Mouse (Mus musculus) hindbrain, embryonic 10.5 days (tissue): ENCODE results near the gene Pnkd. TPM values are rescaled to one million over a fixed set of nuclear protein-coding genes. Genes with fewer than 3 reads are reported as not detected.
A peak's percentile ranks its signal among the peaks of the same experiment; 100 is the strongest.

Source experiments
- DNase-seq: peaks from one replicate; pipeline ENCODE4 v3.0.0-alpha.2; 2017; ENCODE audit warnings: low spot score
- H3K27ac ChIP-seq: fragments of 300-500 bp; sonication (generic); 2 replicates; pipeline ENCODE4 v1.5.1; 2016; ENCODE audit warnings: mild to moderate bottlenecking, moderate library complexity
- H3K27me3 ChIP-seq: fragments of 300-500 bp; sonication (generic); 2 replicates; pipeline ENCODE4 v1.6.1; 2016; ENCODE audit warnings: mild to moderate bottlenecking; ENCODE audit not compliant: poor library complexity, insufficient read depth, severe bottlenecking
- H3K36me3 ChIP-seq: fragments of 300-500 bp; sonication (generic); 2 replicates; pipeline ENCODE4 v1.6.1; 2016; ENCODE audit warnings: mild to moderate bottlenecking, moderate library complexity
- H3K4me1 ChIP-seq: fragments of 300-500 bp; sonication (generic); replicated peaks from 2 replicates; pipeline ENCODE4 v1.6.1; 2016; ENCODE audit warnings: mild to moderate bottlenecking
- H3K4me3 ChIP-seq: fragments of 300-500 bp; sonication (generic); 2 replicates; pipeline ENCODE4 v1.5.1; 2016; ENCODE audit warnings: mild to moderate bottlenecking, moderate library complexity
- H3K9me3 ChIP-seq: fragments of 300-500 bp; sonication (generic); 2 replicates; pipeline ENCODE4 v1.6.1; 2016; ENCODE audit warnings: mild to moderate bottlenecking, moderate library complexity
- WGBS: fragments of 180-500 bp; shearing (Covaris S2); methylation state at CpG from one replicate; pipeline ENCODE4 v1.1.7; 2016; 5-methylcytosine and 5-hydroxymethylcytosine counted together
- polyA plus RNA-seq: library from polyadenylated mRNA; unstranded; fragments of >200 nt; fragmentation: Nextera tagmentation; extraction: Ambion mirVana; gene quantifications from 2 replicates; pipeline ENCODE4 v1.2.1, GENCODE M21; 2016

Gene Pnkd
- polyA plus RNA-seq, 1 experiment from 2014 or later = 120 TPM

GRCm38 (mm10) chr1:74294090-74294643, 9.4 kb downstream of the Pnkd start:
- Histone ChIP-seq H3K4me1 (peaks cover 29% of the 10 kb centered on the region), H3K4me3 (no peak overlapping the region), H3K9me3 (no peaks in the 10 kb centered on the region), H3K27ac (0 out of 2 replicates have a peak overlapping the region, but pooled peaks have one; percentile 16), H3K27me3 (no peaks in the 10 kb centered on the region), H3K36me3 (peaks cover 49% of the 10 kb centered on the region)
- no peak for DNase-seq
- WGBS = 95% methylated on average over 3 of the region's 3 CpGs

- Histone ChIP-seq H3K4me3 (peak overlapping the region; percentile 23; the same call in 1 of the 2 replicates), H3K36me3 (peaks cover 42% of the 10 kb centered on the region)
- WGBS = 89% methylated on average over 6 of the region's 6 CpGs
Measured at GRCm38 (mm10) chr1:74294733-74295455, 10.2 kb downstream of the Pnkd start.

GRCm38 (mm10) chr1:74295456-74296171, 10.9 kb downstream of the Pnkd start:
- WGBS = 26% methylated on average over 9 of the region's 9 CpGs
- peak; percentile 62 for DNase-seq
- no peaks in the 10 kb centered on the region for H3K27me3 ChIP-seq
- H3K36me3 ChIP-seq = peaks cover 35% of the 10 kb centered on the region
- H3K4me1 ChIP-seq = peaks cover 29% of the 10 kb centered on the region
- peak overlapping the region; percentile 23 for H3K4me3 ChIP-seq
- H3K27ac ChIP-seq = peak overlapping the region; percentile 80
- H3K9me3 ChIP-seq = no peaks in the 10 kb centered on the region

More at GRCm38 (mm10) chr1:74294733-74295455, 10.2 kb downstream of the Pnkd start:
- no peaks in the 10 kb centered on the region for H3K27me3 ChIP-seq
- H3K4me1 ChIP-seq = peaks cover 29% of the 10 kb centered on the region
- peak overlapping the region; percentile 80 for H3K27ac ChIP-seq
- no peaks in the 10 kb centered on the region for H3K9me3 ChIP-seq
- DNase-seq = no peak

- 60% methylated on average over 6 of the region's 6 CpGs for WGBS
- Histone ChIP-seq H3K27ac (peak overlapping the region; percentile 80), H3K36me3 (peaks cover 26% of the 10 kb centered on the region), H3K4me1 (peaks cover 29% of the 10 kb centered on the region), H3K9me3 (no peaks in the 10 kb centered on the region), H3K4me3 (no peak overlapping the region), H3K27me3 (no peaks in the 10 kb centered on the region)
- DNase-seq = no peak
Measured at GRCm38 (mm10) chr1:74296477-74296876, 11.7 kb downstream of the Pnkd start.

- Histone ChIP-seq H3K9me3 (no peaks in the 10 kb centered on the region), H3K27ac (peak overlapping the region; percentile 80), H3K4me1 (peaks cover 29% of the 10 kb centered on the region), H3K36me3 (peaks cover 20% of the 10 kb centered on the region), H3K27me3 (no peaks in the 10 kb centered on the region; the same call in 1 of the 2 replicates), H3K4me3 (no peak overlapping the region)
- no peak for DNase-seq
- WGBS = 75% methylated on average over 3 of the region's 3 CpGs
Measured at GRCm38 (mm10) chr1:74297269-74297668, 12.5 kb downstream of the Pnkd start.

- WGBS = 87% methylated on average over 5 of the region's 5 CpGs
- H3K4me1 ChIP-seq = peaks cover 34% of the 10 kb centered on the region
- no peak for DNase-seq
- no peak overlapping the region for H3K4me3 ChIP-seq
- peaks cover 4% of the 10 kb centered on the region; the same call in 1 of the 2 replicates for H3K27me3 ChIP-seq
- no peaks in the 10 kb centered on the region for H3K9me3 ChIP-seq
- 0 out of 2 replicates have a peak overlapping the region, but pooled peaks have one; percentile 31 for H3K27ac ChIP-seq
- H3K36me3 ChIP-seq = peaks cover 12% of the 10 kb centered on the region
Measured at GRCm38 (mm10) chr1:74298157-74298750, 13.5 kb downstream of the Pnkd start.

- H3K36me3 ChIP-seq = peaks cover 11% of the 10 kb centered on the region
- WGBS = 80% methylated on average over 5 of the region's 5 CpGs
- no peak overlapping the region for H3K27ac ChIP-seq
- H3K4me1 ChIP-seq = peaks cover 41% of the 10 kb centered on the region
- no peak overlapping the region for H3K4me3 ChIP-seq
- H3K27me3 ChIP-seq = peaks cover 4% of the 10 kb centered on the region; the same call in 1 of the 2 replicates
- H3K9me3 ChIP-seq = no peaks in the 10 kb centered on the region
- no peak for DNase-seq
Measured at GRCm38 (mm10) chr1:74298996-74299395, 14.3 kb downstream of the Pnkd start.

- H3K27ac ChIP-seq = no peak overlapping the region
- WGBS = 88% methylated on average over 6 of the region's 6 CpGs
- peaks cover 12% of the 10 kb centered on the region; the same call in 1 of the 2 replicates for H3K27me3 ChIP-seq
- H3K36me3 ChIP-seq = peaks cover 7% of the 10 kb centered on the region
- H3K4me3 ChIP-seq = no peak overlapping the region
- H3K9me3 ChIP-seq = no peaks in the 10 kb centered on the region
- DNase-seq = no peak
- H3K4me1 ChIP-seq = peaks cover 38% of the 10 kb centered on the region
Measured at GRCm38 (mm10) chr1:74300347-74301110, 15.8 kb downstream of the Pnkd start.

- H3K4me3 ChIP-seq = no peak overlapping the region
- no peak for DNase-seq
- H3K27me3 ChIP-seq = peaks cover 14% of the 10 kb centered on the region; the same call in 1 of the 2 replicates
- H3K4me1 ChIP-seq = peaks cover 21% of the 10 kb centered on the region
- WGBS = 92% methylated on average over 7 of the region's 7 CpGs
- no peak overlapping the region for H3K27ac ChIP-seq
- no peaks in the 10 kb centered on the region for H3K9me3 ChIP-seq
- peaks cover 2% of the 10 kb centered on the region for H3K36me3 ChIP-seq
Measured at GRCm38 (mm10) chr1:74302229-74302628, 17.5 kb downstream of the Pnkd start.

GRCm38 (mm10) chr1:74302835-74303234, 18.1 kb downstream of the Pnkd start:
- Histone ChIP-seq H3K9me3 (no peaks in the 10 kb centered on the region), H3K27ac (no peak overlapping the region), H3K36me3 (no peaks in the 10 kb centered on the region), H3K4me1 (peaks cover 17% of the 10 kb centered on the region), H3K27me3 (peaks cover 14% of the 10 kb centered on the region; the same call in 1 of the 2 replicates), H3K4me3 (no peak overlapping the region)
- DNase-seq = no peak
- WGBS = 73% methylated on average over 2 of the region's 2 CpGs

- peak overlapping the region; percentile 83 for H3K27ac ChIP-seq
- H3K4me3 ChIP-seq = peak overlapping the region; percentile 62
- under 1% methylated on average over 56 of the region's 56 CpGs for WGBS
Measured at GRCm38 (mm10) chr1:74303509-74304338, 19.0 kb downstream of the Pnkd start.

More at GRCm38 (mm10) chr1:74303509-74304338, 19.0 kb downstream of the Pnkd start:
- DNase-seq = peak; percentile 63
- H3K36me3 ChIP-seq = no peaks in the 10 kb centered on the region
- H3K9me3 ChIP-seq = no peaks in the 10 kb centered on the region
- peaks cover 14% of the 10 kb centered on the region; the same call in 1 of the 2 replicates for H3K27me3 ChIP-seq
- H3K4me1 ChIP-seq = peaks cover 17% of the 10 kb centered on the region
